Mouse (Mus musculus) stomach, postnatal 0 days (tissue): ENCODE data around the gene Col25a1. TPM values are rescaled to one million over a fixed set of nuclear protein-coding genes. Genes with fewer than 3 reads are reported as not detected.

Experiments used
- ATAC-seq: fragments of 200-750 bp; cut with Nextera tagmentation; 2 replicates; pipeline ENCODE4 v1.8.0; 2017; ENCODE audit not compliant: low FRiP score, low TSS enrichment
- DNase-seq: peaks from one replicate; pipeline ENCODE4 v3.0.0-alpha.2; 2016; ENCODE audit warnings: low spot score
- H3K27ac ChIP-seq: fragments of 300-500 bp; sonication (generic); replicated peaks from 2 replicates; pipeline ENCODE4 v1.5.1; 2014; ENCODE audit warnings: mild to moderate bottlenecking, control low read depth
- H3K27me3 ChIP-seq: fragments of 300-500 bp; sonication (generic); 2 replicates; pipeline ENCODE4 v1.6.1; 2014; ENCODE audit warnings: low read length; ENCODE audit not compliant: control insufficient read depth, insufficient read depth
- H3K36me3 ChIP-seq: fragments of 300-500 bp; sonication (generic); 2 replicates; pipeline ENCODE4 v1.6.1; 2014; ENCODE audit warnings: low read length, mixed read lengths; ENCODE audit not compliant: control insufficient read depth, insufficient read depth
- H3K4me1 ChIP-seq: fragments of 300-500 bp; sonication (generic); replicated peaks from 2 replicates; pipeline ENCODE4 v1.6.1; 2014; ENCODE audit warnings: antibody characterized with exemption; ENCODE audit not compliant: control insufficient read depth, insufficient read depth
- H3K4me2 ChIP-seq: fragments of 300-500 bp; sonication (generic); replicated peaks from 2 replicates; pipeline ENCODE4 v1.6.1; 2014; ENCODE audit warnings: low read depth, mild to moderate bottlenecking, control low read depth, moderate library complexity
- H3K4me3 ChIP-seq: fragments of 300-500 bp; sonication (generic); 2 replicates; pipeline ENCODE4 v1.5.1; 2014; ENCODE audit warnings: low read depth, low read length, control low read depth
- H3K9ac ChIP-seq: fragments of 300-500 bp; sonication (generic); 2 replicates; pipeline ENCODE4 v1.6.1; 2014; ENCODE audit warnings: mild to moderate bottlenecking, low read length, control low read depth, mixed read lengths
- H3K9me3 ChIP-seq: fragments of 300-500 bp; sonication (generic); 2 replicates; pipeline ENCODE4 v1.6.1; 2016; ENCODE audit warnings: low read length; ENCODE audit not compliant: control insufficient read depth
- CTCF ChIP-seq: IDR thresholded peaks from 2 replicates; pipeline ENCODE4 v1.5.1; 2016; ENCODE audit warnings: antibody characterized with exemption, low read depth, mild to moderate bottlenecking, moderate library complexity
- EP300 ChIP-seq: optimal IDR thresholded peaks from 2 replicates; pipeline ENCODE3; 2016; ENCODE audit warnings: antibody characterized with exemption
- WGBS: fragments of 180-500 bp; shearing (Covaris S2); extraction: QIAGEN DNeasy Blood & Tissue Kit; methylation state at CpG from one replicate; pipeline ENCODE4 v1.1.7; 2014; 5-methylcytosine and 5-hydroxymethylcytosine counted together
- polyA plus RNA-seq: library from polyadenylated mRNA; unstranded; fragments of >200 nt; fragmentation: Nextera tagmentation; extraction: Ambion mirVana; gene quantifications from 2 replicates; pipeline ENCODE4 v1.2.1, GENCODE M21; 2015

Col25a1 gene
- polyA plus RNA-seq, 1 experiment from 2014 or later, result 1.3 TPM

DNA sequence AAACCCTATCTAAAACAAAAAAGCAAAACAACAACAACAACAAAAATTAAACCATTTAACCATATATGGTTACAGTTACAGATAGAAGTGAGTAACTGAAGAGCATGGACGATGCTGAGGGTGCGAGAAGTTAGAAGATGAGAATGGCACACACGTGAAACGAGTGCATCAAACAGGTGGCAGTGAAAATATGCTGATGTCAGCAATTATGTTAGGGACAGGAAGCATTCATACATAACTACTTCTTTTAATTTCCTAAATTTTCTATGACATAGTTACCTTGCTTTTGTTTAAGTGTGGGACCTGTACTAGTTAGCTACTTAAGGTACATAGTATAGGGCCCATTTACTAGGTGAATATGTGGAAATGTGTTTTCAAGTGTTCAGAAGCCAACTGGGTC, 237.1 kb downstream of the Col25a1 start:
- Histone ChIP-seq H3K27ac (no peak overlapping the region), H3K9me3 (no peaks in the 10 kb centered on the region), H3K4me1 (no peaks in the 10 kb centered on the region), H3K4me2 (no peak overlapping the region), H3K36me3 (no peaks in the 10 kb centered on the region), H3K4me3 (no peak overlapping the region), H3K27me3 (no peaks in the 10 kb centered on the region), H3K9ac (no peak overlapping the region)
- WGBS, result 94% methylated on average over 4 of the region's 4 CpGs
- TF ChIP-seq EP300, result no peak
- no peak for TF ChIP-seq CTCF
- ATAC-seq (no peak), DNase-seq (no peak)

DNA sequence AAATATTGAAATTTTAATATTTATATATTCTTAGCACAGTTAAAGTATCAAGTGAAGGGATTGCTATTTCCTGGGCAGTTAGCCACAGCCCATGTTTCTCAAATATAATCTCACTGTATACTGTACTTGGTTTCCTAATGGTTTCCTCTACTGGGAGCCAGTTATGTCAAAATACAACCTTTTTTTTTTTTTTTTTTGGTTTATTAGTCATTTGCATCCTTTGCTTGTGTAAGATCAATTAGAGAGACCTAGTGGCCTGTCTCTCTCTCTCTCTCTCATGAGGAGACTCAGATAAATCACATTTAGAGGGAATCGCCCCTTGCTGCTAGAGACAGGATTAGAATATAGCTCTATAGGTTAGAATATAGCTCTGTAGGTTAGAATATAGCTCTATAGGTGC, 237.8 kb downstream of the Col25a1 start:
- no peak for TF ChIP-seq CTCF
- no peak for TF ChIP-seq EP300
- no peak for DNase-seq
- no peak overlapping the region for H3K4me2 ChIP-seq
- no peak for ATAC-seq
- H3K9ac ChIP-seq, result no peak overlapping the region
- H3K27ac ChIP-seq, result no peak overlapping the region
- no peak overlapping the region for H3K4me3 ChIP-seq
- no peaks in the 10 kb centered on the region for H3K4me1 ChIP-seq
- H3K27me3 ChIP-seq, result no peaks in the 10 kb centered on the region
- H3K9me3 ChIP-seq, result no peaks in the 10 kb centered on the region
- WGBS, result 79% methylated on average over 1 of the region's 1 CpGs
- H3K36me3 ChIP-seq, result no peaks in the 10 kb centered on the region

DNA sequence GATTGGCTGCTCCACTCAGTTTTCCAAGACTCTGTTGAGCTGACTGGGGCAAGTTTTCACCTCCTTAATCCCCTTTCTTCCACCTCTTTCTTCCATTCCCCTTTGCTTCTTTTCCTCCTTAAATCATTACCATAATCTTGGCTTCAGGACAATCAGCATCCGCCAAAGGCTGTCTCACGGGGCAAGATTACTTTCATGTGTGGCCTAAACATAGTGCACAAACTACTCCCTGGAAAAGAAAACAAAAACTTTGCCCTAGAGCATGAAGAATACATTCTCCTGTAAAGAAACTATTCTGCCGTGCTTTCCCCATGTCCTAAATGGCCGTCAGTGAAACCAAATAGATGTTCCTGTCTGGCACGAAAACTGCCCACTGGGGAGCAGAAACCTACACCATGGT, 238.9 kb downstream of the Col25a1 start:
- Histone ChIP-seq H3K36me3 (no peaks in the 10 kb centered on the region), H3K9me3 (no peaks in the 10 kb centered on the region), H3K9ac (no peak overlapping the region), H3K4me1 (no peaks in the 10 kb centered on the region), H3K4me2 (no peak overlapping the region), H3K4me3 (no peak overlapping the region), H3K27me3 (no peaks in the 10 kb centered on the region), H3K27ac (no peak overlapping the region)
- ATAC-seq (no peak), DNase-seq (no peak)
- 59% methylated on average over 5 of the region's 5 CpGs for WGBS
- no peak for TF ChIP-seq CTCF

DNA sequence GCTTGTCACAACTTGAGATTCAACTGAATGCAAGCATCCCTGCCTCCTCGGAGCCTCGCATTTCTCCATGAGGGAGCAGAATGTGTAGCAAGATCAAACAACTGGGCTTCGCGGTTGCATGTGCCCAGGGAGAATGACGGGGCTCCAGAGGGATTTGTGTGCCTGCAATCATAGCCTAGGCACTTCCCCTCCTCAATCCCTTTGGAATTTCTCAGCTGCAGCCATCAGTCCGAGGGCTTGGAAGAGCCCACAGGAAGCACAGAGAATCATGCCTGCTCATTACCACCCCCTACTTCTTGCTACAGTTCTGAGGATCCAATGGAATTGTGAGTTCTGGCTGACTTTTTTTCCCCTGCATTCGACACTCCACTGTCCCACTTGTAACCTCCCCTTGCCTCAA, 241.8 kb downstream of the Col25a1 start:
- H3K4me3 ChIP-seq, result no peak overlapping the region
- no peaks in the 10 kb centered on the region for H3K4me1 ChIP-seq
- H3K27ac ChIP-seq, result no peak overlapping the region
- no peak for DNase-seq
- no peaks in the 10 kb centered on the region for H3K9me3 ChIP-seq
- TF ChIP-seq CTCF (no peak), EP300 (no peak)
- no peak overlapping the region for H3K4me2 ChIP-seq
- no peaks in the 10 kb centered on the region for H3K36me3 ChIP-seq
- H3K27me3 ChIP-seq, result no peaks in the 10 kb centered on the region
- H3K9ac ChIP-seq, result no peak overlapping the region
- no peak for ATAC-seq
- 44% methylated on average over 7 of the region's 7 CpGs for WGBS

DNA sequence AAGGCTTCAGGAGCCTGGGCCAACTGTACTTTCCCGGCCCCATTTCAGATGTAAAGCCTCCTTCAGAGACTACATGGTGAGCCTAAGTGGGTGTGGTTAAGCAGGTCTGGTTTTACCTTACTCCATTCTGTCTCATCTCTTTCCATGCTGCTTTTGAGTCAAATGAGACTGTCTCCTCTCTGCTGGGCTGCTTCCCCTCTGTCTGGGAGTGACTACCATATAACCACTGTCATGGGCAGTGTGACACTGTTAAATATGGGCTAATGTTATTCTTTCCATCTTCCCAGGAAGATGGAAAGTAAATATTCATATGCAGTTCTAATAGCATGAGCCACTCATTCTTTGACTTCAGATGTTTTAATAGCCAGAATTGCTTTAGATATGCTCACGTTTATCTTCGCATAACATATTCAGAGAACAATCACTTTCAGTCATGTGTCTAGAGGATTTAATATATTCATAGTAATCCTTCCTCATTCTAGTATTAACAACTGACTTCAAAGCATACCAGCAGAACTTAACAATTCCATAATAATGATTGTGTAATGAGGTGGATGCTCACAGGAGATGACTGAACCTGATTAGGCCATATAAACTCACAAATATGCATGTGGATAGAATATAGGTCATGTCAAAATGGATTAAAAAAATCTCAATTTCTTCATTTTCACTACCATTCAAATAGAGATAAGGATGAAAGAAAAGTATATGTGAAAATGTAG, 243.5 kb downstream of the Col25a1 start:
- DNase-seq, result no peak
- H3K9ac ChIP-seq, result no peak overlapping the region
- no peak for ATAC-seq
- H3K36me3 ChIP-seq, result no peaks in the 10 kb centered on the region
- no peaks in the 10 kb centered on the region for H3K27me3 ChIP-seq
- H3K9me3 ChIP-seq, result no peaks in the 10 kb centered on the region
- H3K4me3 ChIP-seq, result no peak overlapping the region
- H3K4me1 ChIP-seq, result no peaks in the 10 kb centered on the region
- no peak for TF ChIP-seq EP300
- no peak for TF ChIP-seq CTCF
- WGBS, result 79% methylated on average over 3 of the region's 3 CpGs
- no peak overlapping the region for H3K4me2 ChIP-seq
- H3K27ac ChIP-seq, result no peak overlapping the region

DNA sequence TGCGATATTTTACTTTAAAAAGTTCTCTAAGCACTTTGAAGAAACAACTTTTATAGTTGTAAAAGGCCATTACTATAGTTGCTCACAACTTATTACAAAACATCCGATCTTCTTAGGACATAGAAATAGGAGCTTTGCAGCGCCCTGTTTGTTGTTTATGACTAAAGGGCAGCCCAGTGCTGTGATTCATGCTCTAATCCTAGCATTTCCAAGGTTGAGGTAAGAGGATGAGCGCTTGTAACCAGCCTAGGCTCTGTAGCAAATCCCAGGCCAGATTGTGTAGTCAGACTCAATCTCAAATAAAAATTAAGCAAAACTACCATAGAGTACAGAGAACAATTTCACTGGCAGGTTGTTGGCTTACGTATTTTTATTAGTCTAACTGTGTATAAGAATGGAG, 246.5 kb downstream of the Col25a1 start:
- Histone ChIP-seq H3K4me1 (no peaks in the 10 kb centered on the region), H3K9me3 (no peaks in the 10 kb centered on the region), H3K27me3 (no peaks in the 10 kb centered on the region), H3K36me3 (no peaks in the 10 kb centered on the region), H3K9ac (no peak overlapping the region), H3K27ac (no peak overlapping the region), H3K4me3 (no peak overlapping the region), H3K4me2 (no peak overlapping the region)
- DNase-seq, result no peak
- TF ChIP-seq EP300, result no peak
- no peak for TF ChIP-seq CTCF
- no peak for ATAC-seq
- 92% methylated on average over 5 of the region's 5 CpGs for WGBS
